Mouse (Mus musculus): ENCODE measurements around the gene Znhit6.

Gene Znhit6

DNA sequence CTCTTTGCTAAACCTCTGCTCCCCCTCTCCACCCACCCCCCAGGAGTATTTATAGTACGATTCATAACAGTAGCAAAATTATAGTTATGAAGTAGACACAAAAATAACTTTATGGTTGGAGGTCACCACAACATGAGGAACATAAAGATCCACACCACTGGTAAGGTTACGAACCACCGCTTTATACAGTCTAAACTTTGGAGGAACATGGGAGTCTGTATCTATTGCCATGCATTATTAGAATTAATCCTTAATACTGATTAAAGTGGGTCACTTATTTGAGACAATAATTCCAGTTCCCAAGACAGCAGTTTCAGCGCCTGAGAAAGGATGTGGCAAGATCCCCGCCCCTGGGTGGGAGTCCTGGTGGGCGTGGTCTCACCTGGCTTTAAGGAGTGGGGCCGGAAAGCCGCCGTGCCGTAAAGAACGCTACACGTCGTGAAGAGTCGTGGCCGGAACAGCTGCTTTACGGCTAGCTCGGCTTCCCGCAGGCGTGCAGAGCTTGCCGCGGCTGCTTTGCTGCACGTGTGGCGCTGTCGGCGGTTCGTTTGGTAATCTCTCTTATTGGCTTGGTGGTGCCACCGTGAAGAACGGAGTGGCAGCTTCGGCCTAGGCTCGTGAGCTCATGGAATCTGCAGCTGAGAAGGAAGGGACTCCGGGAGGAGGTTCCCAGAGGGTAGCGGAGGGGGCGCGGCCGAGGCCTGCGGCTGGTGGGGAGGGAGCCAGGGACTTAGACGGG is at the start of gene Znhit6:
TSS of gene Znhit6 (plus strand) at position 463 of the 739 bp plus-strand sequence.
- peak; percentile 87 to 88 for DNase-seq (ENCODE audit: low spot score in 2 of 2)

- DNase-seq (ENCODE audit: low spot score in 2 of 2): no peak
These were observed 38.1 kb upstream of the Znhit6 start for GRCm38 (mm10) chr3:145537870-145538269.

- DNase-seq (ENCODE audit: low spot score in 2 of 2): no peak
These were observed 27.3 kb upstream of the Znhit6 start for GRCm38 (mm10) chr3:145548441-145549415.

DNA sequence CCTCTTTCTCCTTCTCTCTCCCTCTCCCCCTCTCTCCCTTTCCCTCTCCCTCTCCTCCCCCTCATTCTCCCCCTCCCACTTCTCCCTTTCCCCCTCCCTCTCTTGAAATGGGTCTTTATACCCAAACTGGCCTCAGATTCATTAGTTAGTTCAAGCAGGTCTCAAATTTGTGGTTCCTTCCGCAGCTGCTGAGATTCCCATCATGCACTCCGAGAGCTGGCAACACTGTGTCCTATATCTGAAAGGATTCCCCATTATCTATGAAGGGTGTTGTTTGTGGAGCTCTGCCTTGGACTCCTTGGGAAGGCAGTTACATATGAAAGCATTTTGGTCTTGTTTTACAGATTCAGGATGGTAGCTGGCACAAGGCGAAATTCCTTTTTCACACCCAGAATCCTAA is 25.8 kb upstream of the Znhit6 start:
- DNase-seq (ENCODE audit: low spot score in 2 of 2): no peak

GRCm38 (mm10) chr3:145554388-145554787 is 21.6 kb upstream of the Znhit6 start:
- DNase-seq (ENCODE audit: low spot score in 2 of 2): no peak

DNA sequence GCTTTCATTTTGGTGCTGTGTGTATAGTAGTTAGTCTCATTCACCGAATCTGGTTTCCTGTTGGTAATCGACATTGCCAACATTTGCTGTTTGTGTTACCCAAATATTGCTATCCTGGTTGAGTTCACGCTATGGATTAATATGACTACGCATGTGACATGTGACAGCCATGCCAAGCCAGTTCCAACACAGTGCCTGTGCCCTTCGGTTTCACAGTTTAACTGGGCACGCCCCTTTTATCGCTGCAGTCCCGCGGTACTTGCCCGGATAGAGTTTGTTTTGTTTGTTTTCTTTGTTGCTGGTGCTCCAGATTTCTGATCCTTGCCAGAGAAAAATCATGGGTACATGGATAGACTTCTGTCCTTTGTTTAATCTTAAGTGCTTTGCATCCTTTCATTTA is 19.8 kb upstream of the Znhit6 start:
- no peak for DNase-seq (ENCODE audit: low spot score in 2 of 2)

DNA sequence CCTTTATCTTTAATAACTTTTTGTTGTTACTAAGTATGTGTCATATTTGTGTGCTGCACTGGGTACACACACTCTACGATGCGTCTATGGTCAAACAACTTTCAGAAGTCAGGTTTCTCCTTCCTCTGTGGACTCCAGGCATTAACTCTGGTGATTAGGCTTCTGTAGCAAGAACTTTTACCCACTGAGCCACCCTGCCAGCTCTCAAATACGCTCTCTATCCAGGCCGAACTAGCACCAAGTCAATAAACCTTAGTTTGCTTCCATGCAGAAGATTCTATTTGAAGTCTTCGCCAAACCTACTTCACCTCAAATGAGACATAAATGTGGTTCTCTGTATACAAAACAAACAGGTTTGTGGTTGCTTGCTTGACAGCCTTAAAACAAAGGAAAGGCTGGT is 16.3 kb upstream of the Znhit6 start:
- DNase-seq (ENCODE audit: low spot score in 2 of 2): no peak

DNA sequence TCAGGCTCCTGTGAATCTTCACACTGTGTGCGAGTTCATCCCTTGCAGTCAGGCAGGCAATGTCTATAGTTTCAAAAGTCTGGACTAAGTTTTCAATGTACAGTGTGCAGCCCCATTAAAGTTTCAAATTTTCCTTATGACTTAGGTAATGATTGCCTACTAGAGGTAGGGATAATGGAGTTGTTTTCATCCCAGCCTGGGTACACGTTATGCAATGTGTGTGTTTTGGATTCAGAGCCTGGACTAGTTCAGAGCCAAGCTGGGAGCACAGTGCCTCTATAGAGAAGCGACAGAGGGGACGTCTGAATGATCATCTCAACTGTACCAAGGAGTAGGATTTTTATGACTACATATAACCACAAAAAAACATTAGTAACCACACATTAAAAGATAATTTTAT is 15.9 kb upstream of the Znhit6 start:
- DNase-seq (ENCODE audit: low spot score in 2 of 2): no peak

DNA sequence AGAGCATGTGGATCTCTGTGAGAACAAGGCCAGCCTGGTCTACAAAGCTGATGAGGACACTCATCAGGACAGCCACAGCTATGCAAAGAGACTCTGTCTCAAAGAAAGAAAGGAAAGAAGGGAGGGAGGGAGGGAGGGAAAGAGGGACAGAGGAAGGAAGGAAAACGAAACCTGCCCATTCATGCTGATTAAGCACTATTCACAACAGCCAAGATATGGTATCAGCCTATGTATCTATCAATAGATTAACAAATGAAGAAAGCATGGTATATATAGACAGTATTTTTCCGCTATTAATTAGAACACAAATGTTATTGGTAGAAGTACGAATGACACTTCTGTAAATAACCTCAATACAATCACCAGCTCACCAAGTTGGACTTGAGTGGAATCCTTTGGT is 1.5 kb upstream of the Znhit6 start:
- DNase-seq (ENCODE audit: low spot score in 2 of 2): no peak

GRCm38 (mm10) chr3:145575340-145575739 is 665 bp upstream of the Znhit6 start:
- no peak for DNase-seq (ENCODE audit: low spot score in 2 of 2)

- DNase-seq (ENCODE audit: low spot score in 2 of 2): no peak
These were observed 447 bp downstream of the Znhit6 start for GRCm38 (mm10) chr3:145576482-145576822.

- no peak for DNase-seq (ENCODE audit: low spot score in 2 of 2)
These were observed 871 bp downstream of the Znhit6 start for GRCm38 (mm10) chr3:145576876-145577275.

GRCm38 (mm10) chr3:145583043-145583442 is 7.0 kb downstream of the Znhit6 start:
- DNase-seq (ENCODE audit: low spot score in 2 of 2): no peak

GRCm38 (mm10) chr3:145583522-145584200 is 7.7 kb downstream of the Znhit6 start:
- no peak for DNase-seq (ENCODE audit: low spot score in 2 of 2)

- peak in 1 of 2 experiments; percentile 4 for DNase-seq (ENCODE audit: low spot score in 2 of 2)
These were observed 14.6 kb downstream of the Znhit6 start for GRCm38 (mm10) chr3:145590562-145590961.

DNA sequence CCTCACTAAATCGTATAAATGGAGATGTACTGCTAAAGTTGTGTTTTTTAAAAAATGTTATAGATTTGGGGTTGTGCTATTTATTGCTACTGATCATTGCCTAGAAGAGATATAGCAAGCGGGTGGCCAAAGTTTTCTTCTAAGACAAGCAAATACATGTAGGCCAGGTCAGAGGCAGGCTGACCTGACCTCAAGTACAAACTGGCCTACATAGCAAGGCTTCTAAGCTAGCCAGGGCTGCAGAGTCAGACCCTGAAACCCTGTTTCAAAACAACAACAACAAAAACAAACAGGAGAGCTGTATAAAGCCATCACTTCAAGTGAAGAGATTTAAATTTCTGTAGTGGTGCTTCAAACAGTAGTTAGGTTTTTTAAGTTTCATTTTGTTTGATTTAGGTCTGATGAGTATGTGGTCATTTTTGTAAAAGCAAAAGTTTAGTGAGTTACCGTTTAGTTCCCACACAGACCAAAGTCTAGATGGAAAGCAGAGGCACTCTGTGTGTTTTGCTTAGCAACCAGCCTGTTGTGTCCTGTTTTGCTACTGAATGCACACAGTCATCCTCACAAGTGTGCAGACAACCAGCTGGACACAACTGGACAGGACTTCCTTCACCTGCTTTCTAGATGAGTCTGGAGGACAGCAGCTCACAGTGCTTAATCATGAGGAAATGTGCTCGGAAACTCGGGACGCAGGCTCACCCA is 16.0 kb downstream of the Znhit6 start:
- no peak for DNase-seq (ENCODE audit: low spot score in 2 of 2)

DNA sequence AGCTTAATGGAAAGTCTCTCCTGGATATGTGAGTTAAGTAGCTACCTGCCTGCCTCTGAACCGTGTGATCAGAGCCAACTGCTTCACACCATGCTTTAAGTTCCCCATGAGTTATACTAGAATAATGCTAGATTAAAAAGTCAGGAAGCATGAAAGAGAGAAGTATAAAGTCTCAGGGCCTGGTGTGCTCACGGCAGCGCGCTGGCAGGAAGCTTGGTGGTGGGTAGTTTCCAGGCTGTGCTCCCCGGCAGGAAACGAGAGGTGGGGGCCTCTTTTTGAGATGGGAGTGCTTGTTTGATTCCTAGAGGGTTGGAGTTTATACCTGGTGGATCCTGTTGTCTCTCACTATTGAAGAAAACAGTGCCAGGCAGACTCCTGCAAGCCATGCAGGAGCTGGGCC is 19.3 kb downstream of the Znhit6 start:
- DNase-seq (ENCODE audit: low spot score in 2 of 2): no peak

GRCm38 (mm10) chr3:145599059-145599458 is 23.1 kb downstream of the Znhit6 start:
- no peak for DNase-seq (ENCODE audit: low spot score in 2 of 2)

DNA sequence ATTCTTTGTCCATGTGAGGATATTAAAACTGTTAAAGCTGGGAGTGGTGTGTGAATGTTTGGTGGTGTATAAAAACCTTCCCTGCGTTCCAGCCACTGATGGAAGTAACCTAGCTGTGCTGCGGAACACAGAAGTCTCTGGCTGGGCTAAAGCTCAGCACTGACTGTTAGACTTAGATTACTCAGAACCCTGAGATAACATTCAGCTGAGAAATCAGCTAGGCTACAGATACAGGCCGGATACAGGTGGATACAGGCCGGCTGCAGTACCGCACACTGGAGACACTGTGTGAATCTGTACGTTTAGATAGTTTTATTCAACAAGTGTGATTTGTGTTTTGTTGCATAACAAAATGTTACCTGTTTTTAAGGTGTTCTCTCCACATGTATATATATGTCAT is 24.8 kb downstream of the Znhit6 start:
- no peak for DNase-seq (ENCODE audit: low spot score in 2 of 2)

- no peak for DNase-seq (ENCODE audit: low spot score in 2 of 2)
These were observed 25.3 kb downstream of the Znhit6 start for GRCm38 (mm10) chr3:145601345-145601744.

DNA sequence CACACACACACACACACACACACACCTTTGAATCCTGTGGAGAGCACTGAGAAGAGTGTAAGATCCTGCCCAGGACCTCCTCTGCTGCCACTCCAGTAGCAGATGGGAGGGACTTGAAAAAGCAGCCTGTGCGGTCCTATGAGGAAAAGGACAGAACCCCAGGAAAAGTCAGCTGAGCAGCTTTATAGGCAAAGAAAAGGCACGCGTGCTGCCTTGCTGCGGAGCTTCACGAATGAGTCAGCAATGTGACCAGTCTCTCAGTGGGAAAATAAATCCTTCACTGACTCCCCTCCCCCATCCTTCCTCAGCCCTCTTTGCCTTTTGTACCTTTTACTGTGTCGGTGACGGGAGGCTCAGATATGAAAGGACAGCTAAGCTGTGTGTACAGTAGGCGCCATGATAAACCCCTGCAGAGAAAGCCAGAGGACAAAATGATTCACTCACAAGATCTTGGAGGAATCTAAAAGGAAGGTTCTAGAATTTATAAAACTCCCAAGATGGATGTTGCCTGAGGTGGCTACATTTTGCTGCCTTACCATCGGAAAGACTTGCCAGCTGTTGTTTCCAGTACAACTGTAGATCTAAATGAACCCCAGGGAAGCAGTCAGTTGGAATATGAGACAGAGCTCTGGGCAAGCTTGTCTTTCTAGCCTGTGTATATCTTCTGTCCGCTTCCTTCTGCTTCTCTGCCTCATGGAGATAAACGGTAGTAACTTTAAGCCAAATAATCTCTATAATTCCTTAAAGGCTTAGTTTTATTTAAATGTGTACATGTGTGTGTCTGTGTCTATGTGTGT is 26.6 kb downstream of the Znhit6 start:
- no peak for DNase-seq (ENCODE audit: low spot score in 2 of 2)
